Mouse (Mus musculus): ENCODE results near the gene Cdc42. TPM values are rescaled to one million over a fixed set of nuclear protein-coding genes. Genes with fewer than 3 reads are reported as not detected.
A peak's percentile ranks its signal among the peaks of the same experiment; 100 is the strongest.

The Cdc42 gene
- polyA plus RNA-seq, 1 experiment from 2014 or later: 680 TPM

- 3% methylated on average over 22 of the region's 22 CpGs for WGBS
These were observed 79.1 kb downstream of the Cdc42 start for GRCm38 (mm10) chr4:137278144-137279040.

GRCm38 (mm10) chr4:137277600-137278143 lies 79.8 kb downstream of the Cdc42 start:
- H3K36me3 ChIP-seq (ENCODE audit: control insufficient read depth, insufficient read depth, low read length): no peaks in the 10 kb centered on the region
- no peak for ATAC-seq (ENCODE audit: low FRiP score, low TSS enrichment)
- H3K4me1 ChIP-seq (ENCODE audit: control insufficient read depth, insufficient read depth, low read length): peaks cover 25% of the 10 kb centered on the region
- H3K27ac ChIP-seq (ENCODE audit: low read depth, low read length): 0 out of 2 replicates have a peak overlapping the region, but pooled peaks have one; percentile 8
- peak overlapping the region; percentile 56 for H3K9ac ChIP-seq (ENCODE audit: low read depth, low read length)
- peaks cover 54% of the 10 kb centered on the region for H3K27me3 ChIP-seq (ENCODE audit: control insufficient read depth, insufficient read depth, low read length)
- no peaks in the 10 kb centered on the region for H3K9me3 ChIP-seq (ENCODE audit: control insufficient read depth, low read length)
- H3K4me2 ChIP-seq (replicated peaks; ENCODE audit: low read depth, low read length): peak overlapping the region; percentile 92
- under 1% methylated on average over 59 of the region's 71 CpGs for WGBS
- H3K4me3 ChIP-seq (ENCODE audit: low read length): peak overlapping the region; percentile 54

More at GRCm38 (mm10) chr4:137278144-137279040, 79.1 kb downstream of the Cdc42 start:
- Histone ChIP-seq H3K4me2 (replicated peaks; ENCODE audit: low read depth, low read length) (peak overlapping the region; percentile 92), H3K9ac (ENCODE audit: low read depth, low read length) (peak overlapping the region; percentile 56), H3K27ac (ENCODE audit: low read depth, low read length) (no peak overlapping the region), H3K9me3 (ENCODE audit: control insufficient read depth, low read length) (no peaks in the 10 kb centered on the region), H3K4me1 (ENCODE audit: control insufficient read depth, insufficient read depth, low read length) (peaks cover 28% of the 10 kb centered on the region), H3K4me3 (ENCODE audit: low read length) (peak overlapping the region; percentile 54), H3K36me3 (ENCODE audit: control insufficient read depth, insufficient read depth, low read length) (no peaks in the 10 kb centered on the region), H3K27me3 (ENCODE audit: control insufficient read depth, insufficient read depth, low read length) (peaks cover 54% of the 10 kb centered on the region)
- ATAC-seq (ENCODE audit: low FRiP score, low TSS enrichment): no peak

- Histone ChIP-seq H3K4me1 (ENCODE audit: control insufficient read depth, insufficient read depth, low read length) (peaks cover 20% of the 10 kb centered on the region; the same call in 1 of the 2 replicates), H3K27ac (ENCODE audit: low read depth, low read length) (peak within 1 kb of the TSS; percentile 73), H3K9ac (ENCODE audit: low read depth, low read length) (peak within 1 kb of the TSS; percentile 56), H3K36me3 (ENCODE audit: control insufficient read depth, insufficient read depth, low read length) (no peaks in the 10 kb centered on the region), H3K9me3 (ENCODE audit: control insufficient read depth, low read length) (no peaks in the 10 kb centered on the region), H3K4me3 (ENCODE audit: low read length) (peak within 1 kb of the TSS; percentile 54), H3K27me3 (ENCODE audit: control insufficient read depth, insufficient read depth, low read length) (peaks cover 54% of the 10 kb centered on the region), H3K4me2 (replicated peaks; ENCODE audit: low read depth, low read length) (peak within 1 kb of the TSS; percentile 92)
- 1% methylated on average over 14 of the region's 45 CpGs for WGBS
- peak; percentile 90 for ATAC-seq (ENCODE audit: low FRiP score, low TSS enrichment)
These were observed 80.4 kb downstream of the Cdc42 start, which contains the start of gene Wnt4 for GRCm38 (mm10) chr4:137277166-137277513. TSS of gene Wnt4 (plus strand) at chr4:137277489.

- Histone ChIP-seq H3K9me3 (ENCODE audit: control insufficient read depth, low read length) (no peaks in the 10 kb centered on the region), H3K36me3 (ENCODE audit: control insufficient read depth, insufficient read depth, low read length) (no peaks in the 10 kb centered on the region), H3K27me3 (ENCODE audit: control insufficient read depth, insufficient read depth, low read length) (peaks cover 49% of the 10 kb centered on the region), H3K4me2 (replicated peaks; ENCODE audit: low read depth, low read length) (peak overlapping the region; percentile 92), H3K27ac (ENCODE audit: low read depth, low read length) (peak overlapping the region; percentile 73), H3K9ac (ENCODE audit: low read depth, low read length) (peak overlapping the region; percentile 56), H3K4me3 (ENCODE audit: low read length) (peak overlapping the region; percentile 54), H3K4me1 (ENCODE audit: control insufficient read depth, insufficient read depth, low read length) (peaks cover 19% of the 10 kb centered on the region; the same call in 1 of the 2 replicates)
- 1% methylated on average over 34 of the region's 46 CpGs for WGBS
- peak; percentile 51 for ATAC-seq (ENCODE audit: low FRiP score, low TSS enrichment)
These were observed 80.9 kb downstream of the Cdc42 start for GRCm38 (mm10) chr4:137276443-137277165.

GRCm38 (mm10) chr4:137274304-137274703 lies 83.2 kb downstream of the Cdc42 start:
- Histone ChIP-seq H3K27ac (ENCODE audit: low read depth, low read length) (0 out of 2 replicates have a peak overlapping the region, but pooled peaks have one; percentile 17), H3K4me2 (replicated peaks; ENCODE audit: low read depth, low read length) (no peak overlapping the region), H3K27me3 (ENCODE audit: control insufficient read depth, insufficient read depth, low read length) (peaks cover 30% of the 10 kb centered on the region), H3K4me3 (ENCODE audit: low read length) (no peak overlapping the region), H3K4me1 (ENCODE audit: control insufficient read depth, insufficient read depth, low read length) (peaks cover 13% of the 10 kb centered on the region; the same call in 1 of the 2 replicates), H3K9ac (ENCODE audit: low read depth, low read length) (no peak overlapping the region), H3K36me3 (ENCODE audit: control insufficient read depth, insufficient read depth, low read length) (no peaks in the 10 kb centered on the region), H3K9me3 (ENCODE audit: control insufficient read depth, low read length) (no peaks in the 10 kb centered on the region)
- ATAC-seq (ENCODE audit: low FRiP score, low TSS enrichment): no peak
- WGBS: 7% methylated on average over 6 of the region's 6 CpGs

- ATAC-seq (ENCODE audit: low FRiP score, low TSS enrichment): no peak
- WGBS: 83% methylated on average over 8 of the region's 8 CpGs
These were observed 85.7 kb downstream of the Cdc42 start for GRCm38 (mm10) chr4:137271856-137272255.

More at GRCm38 (mm10) chr4:137271856-137272255, 85.7 kb downstream of the Cdc42 start:
- no peak overlapping the region for H3K4me3 ChIP-seq (ENCODE audit: low read length)
- no peak overlapping the region for H3K4me2 ChIP-seq (replicated peaks; ENCODE audit: low read depth, low read length)
- H3K27ac ChIP-seq (ENCODE audit: low read depth, low read length): no peak overlapping the region
- H3K9me3 ChIP-seq (ENCODE audit: control insufficient read depth, low read length): no peaks in the 10 kb centered on the region
- peaks cover 8% of the 10 kb centered on the region for H3K27me3 ChIP-seq (ENCODE audit: control insufficient read depth, insufficient read depth, low read length)
- H3K9ac ChIP-seq (ENCODE audit: low read depth, low read length): no peak overlapping the region
- no peaks in the 10 kb centered on the region for H3K36me3 ChIP-seq (ENCODE audit: control insufficient read depth, insufficient read depth, low read length)
- H3K4me1 ChIP-seq (ENCODE audit: control insufficient read depth, insufficient read depth, low read length): peaks cover 9% of the 10 kb centered on the region; the same call in 1 of the 2 replicates

Other genes with a start within 250 kb of the Cdc42 start
- gene Wnt4, start 80.2 kb downstream of the Cdc42 start, polyA plus RNA-seq (2014; fragmentation: Nextera tagmentation; extraction: Ambion mirVana): 16.0 and 21.4 TPM in 2 replicates
- not detected in 2 replicates for gene Cela3a, start 52.1 kb upstream of the Cdc42 start, polyA plus RNA-seq (2014; fragmentation: Nextera tagmentation; extraction: Ambion mirVana)
- not detected in 2 replicates for gene Cela3b, start 72.8 kb upstream of the Cdc42 start, polyA plus RNA-seq (2014; fragmentation: Nextera tagmentation; extraction: Ambion mirVana)
- gene 1700013G24Rik, start 95.6 kb upstream of the Cdc42 start, polyA plus RNA-seq (2014; fragmentation: Nextera tagmentation; extraction: Ambion mirVana): not detected in 2 replicates
- 39.6 and 56.2 TPM in 2 replicates for gene Hspg2, start 111.0 kb upstream of the Cdc42 start, polyA plus RNA-seq (2014; fragmentation: Nextera tagmentation; extraction: Ambion mirVana)
- gene Ldlrad2, start 216.8 kb upstream of the Cdc42 start, polyA plus RNA-seq (2014; fragmentation: Nextera tagmentation; extraction: Ambion mirVana): not detected in 2 replicates
- 58.3 and 91.2 TPM in 2 replicates for gene Usp48, start 236.0 kb upstream of the Cdc42 start, polyA plus RNA-seq (2014; fragmentation: Nextera tagmentation; extraction: Ambion mirVana)